Mouse (Mus musculus) neural tube, embryonic 12.5 days (tissue): Measurements from ENCODE around the gene Sit1. TPM values are rescaled to one million over a fixed set of nuclear protein-coding genes. Genes with fewer than 3 reads are reported as not detected.

ENCODE experiments used
- ATAC-seq: fragments of 200-750 bp; cut with Nextera tagmentation; 2 replicates; pipeline ENCODE4 v1.8.0; 2017; ENCODE audit warnings: low read depth, mild to moderate bottlenecking, moderate TSS enrichment, moderate library complexity; ENCODE audit not compliant: low FRiP score
- H3K27ac ChIP-seq: fragments of 300-500 bp; sonication (generic); 2 replicates; pipeline ENCODE4 v1.5.1; 2016
- H3K27me3 ChIP-seq: fragments of 300-500 bp; sonication (generic); replicated peaks from 2 replicates; pipeline ENCODE4 v1.6.1; 2016; ENCODE audit warnings: mild to moderate bottlenecking
- H3K36me3 ChIP-seq: fragments of 300-500 bp; sonication (generic); 2 replicates; pipeline ENCODE4 v1.6.1; 2016; ENCODE audit warnings: mild to moderate bottlenecking
- H3K4me1 ChIP-seq: fragments of 300-500 bp; sonication (generic); 2 replicates; pipeline ENCODE4 v1.6.1; 2016
- H3K4me2 ChIP-seq: fragments of 300-500 bp; sonication (generic); replicated peaks from 2 replicates; pipeline ENCODE4 v1.6.1; 2016; ENCODE audit warnings: mild to moderate bottlenecking
- H3K4me3 ChIP-seq: fragments of 300-500 bp; sonication (generic); 2 replicates; pipeline ENCODE4 v1.5.1; 2016
- H3K9ac ChIP-seq: fragments of 300-500 bp; sonication (generic); 2 replicates; pipeline ENCODE4 v1.6.1; 2016; ENCODE audit warnings: mild to moderate bottlenecking
- H3K9me3 ChIP-seq: fragments of 300-500 bp; sonication (generic); 2 replicates; pipeline ENCODE4 v1.6.1; 2016; ENCODE audit warnings: mild to moderate bottlenecking
- WGBS: fragments of 180-500 bp; shearing (Covaris S2); methylation state at CpG from one replicate; pipeline ENCODE4 v1.1.7; 2016; 5-methylcytosine and 5-hydroxymethylcytosine counted together
- polyA plus RNA-seq: library from polyadenylated mRNA; unstranded; fragments of >200 nt; fragmentation: Nextera tagmentation; extraction: Ambion mirVana; gene quantifications from 2 replicates; pipeline ENCODE4 v1.2.1, GENCODE M21; 2016

The Sit1 gene
- polyA plus RNA-seq, 1 experiment from 2014 or later = not detected

- Histone ChIP-seq H3K9me3 (no peaks in the 10 kb centered on the region), H3K4me2 (no peak overlapping the region), H3K9ac (no peak overlapping the region), H3K4me3 (no peak overlapping the region), H3K4me1 (no peaks in the 10 kb centered on the region), H3K36me3 (no peaks in the 10 kb centered on the region), H3K27me3 (peaks cover 2% of the 10 kb centered on the region; the same call in 1 of the 2 replicates), H3K27ac (no peak overlapping the region)
- WGBS = 81% methylated on average over 5 of the region's 5 CpGs
- ATAC-seq = no peak
Measured at GRCm38 (mm10) chr4:43480985-43481384, 2.5 kb downstream of the Sit1 start.

GRCm38 (mm10) chr4:43478906-43479832 is 4.4 kb downstream of the Sit1 start:
- H3K9ac ChIP-seq = no peak overlapping the region
- 50% methylated on average over 24 of the region's 24 CpGs for WGBS
- ATAC-seq = no peak

GRCm38 (mm10) chr4:43478534-43478858 is 5.0 kb downstream of the Sit1 start:
- H3K27ac ChIP-seq = no peak overlapping the region
- peak overlapping the region; percentile 24 for H3K4me3 ChIP-seq
- peak overlapping the region; percentile 51 for H3K4me2 ChIP-seq
- 56% methylated on average over 8 of the region's 8 CpGs for WGBS
- H3K9me3 ChIP-seq = no peaks in the 10 kb centered on the region
- H3K4me1 ChIP-seq = no peaks in the 10 kb centered on the region
- 0 out of 2 replicates have a peak overlapping the region, but pooled peaks have one; percentile 35 for H3K9ac ChIP-seq
- ATAC-seq = peak; percentile 56
- H3K27me3 ChIP-seq = peaks cover 2% of the 10 kb centered on the region; the same call in 1 of the 2 replicates
- no peaks in the 10 kb centered on the region for H3K36me3 ChIP-seq

More at GRCm38 (mm10) chr4:43478906-43479832, 4.4 kb downstream of the Sit1 start:
- Histone ChIP-seq H3K4me3 (no peak overlapping the region), H3K27ac (no peak overlapping the region), H3K4me1 (no peaks in the 10 kb centered on the region), H3K27me3 (peaks cover 2% of the 10 kb centered on the region; the same call in 1 of the 2 replicates), H3K4me2 (0 out of 2 replicates have a peak overlapping the region, but pooled peaks have one; percentile 51), H3K9me3 (no peaks in the 10 kb centered on the region), H3K36me3 (no peaks in the 10 kb centered on the region)

- H3K4me2 ChIP-seq = peak overlapping the region; percentile 51
- no peaks in the 10 kb centered on the region for H3K4me1 ChIP-seq
- ATAC-seq = peak; percentile 91
- H3K36me3 ChIP-seq = no peaks in the 10 kb centered on the region
- peak overlapping the region; percentile 24 for H3K4me3 ChIP-seq
- H3K27ac ChIP-seq = no peak overlapping the region
- H3K9me3 ChIP-seq = no peaks in the 10 kb centered on the region
- no peaks in the 10 kb centered on the region for H3K27me3 ChIP-seq
- H3K9ac ChIP-seq = 0 out of 2 replicates have a peak overlapping the region, but pooled peaks have one; percentile 35
- 17% methylated on average over 11 of the region's 11 CpGs for WGBS
Measured at GRCm38 (mm10) chr4:43477857-43478533, 5.5 kb downstream of the Sit1 start.

- Histone ChIP-seq H3K9me3 (no peaks in the 10 kb centered on the region), H3K27me3 (no peaks in the 10 kb centered on the region), H3K4me2 (no peak overlapping the region), H3K4me3 (no peak overlapping the region), H3K4me1 (no peaks in the 10 kb centered on the region), H3K9ac (no peak overlapping the region), H3K36me3 (no peaks in the 10 kb centered on the region), H3K27ac (no peak overlapping the region)
- 87% methylated on average over 6 of the region's 6 CpGs for WGBS
- ATAC-seq = no peak
Measured at GRCm38 (mm10) chr4:43476604-43477003, 6.9 kb downstream of the Sit1 start.

GRCm38 (mm10) chr4:43473636-43474035 is 9.9 kb downstream of the Sit1 start:
- H3K27me3 ChIP-seq = no peaks in the 10 kb centered on the region
- H3K36me3 ChIP-seq = no peaks in the 10 kb centered on the region
- H3K27ac ChIP-seq = no peak overlapping the region
- no peaks in the 10 kb centered on the region for H3K9me3 ChIP-seq
- H3K4me2 ChIP-seq = no peak overlapping the region
- ATAC-seq = no peak
- H3K9ac ChIP-seq = no peak overlapping the region
- H3K4me1 ChIP-seq = no peaks in the 10 kb centered on the region
- no peak overlapping the region for H3K4me3 ChIP-seq
- WGBS = 82% methylated on average over 1 of the region's 1 CpGs

GRCm38 (mm10) chr4:43470301-43470700 is 13.2 kb downstream of the Sit1 start:
- no peak overlapping the region for H3K9ac ChIP-seq
- H3K27me3 ChIP-seq = no peaks in the 10 kb centered on the region
- H3K27ac ChIP-seq = no peak overlapping the region
- H3K4me2 ChIP-seq = no peak overlapping the region
- no peaks in the 10 kb centered on the region for H3K4me1 ChIP-seq
- 92% methylated on average over 10 of the region's 10 CpGs for WGBS
- no peaks in the 10 kb centered on the region for H3K9me3 ChIP-seq
- ATAC-seq = no peak
- no peak overlapping the region for H3K4me3 ChIP-seq
- H3K36me3 ChIP-seq = no peaks in the 10 kb centered on the region

- H3K9ac ChIP-seq = no peak overlapping the region
- 89% methylated on average over 7 of the region's 7 CpGs for WGBS
- ATAC-seq = no peak
- no peaks in the 10 kb centered on the region for H3K36me3 ChIP-seq
- H3K4me2 ChIP-seq = no peak overlapping the region
- H3K4me1 ChIP-seq = no peaks in the 10 kb centered on the region
- no peak overlapping the region for H3K27ac ChIP-seq
- H3K9me3 ChIP-seq = no peaks in the 10 kb centered on the region
- H3K27me3 ChIP-seq = no peaks in the 10 kb centered on the region
- no peak overlapping the region for H3K4me3 ChIP-seq
Measured at GRCm38 (mm10) chr4:43466872-43467271, 16.7 kb downstream of the Sit1 start.

GRCm38 (mm10) chr4:43465935-43466334 is 17.6 kb downstream of the Sit1 start:
- no peaks in the 10 kb centered on the region for H3K36me3 ChIP-seq
- no peak overlapping the region for H3K27ac ChIP-seq
- H3K9me3 ChIP-seq = no peaks in the 10 kb centered on the region
- no peak overlapping the region for H3K9ac ChIP-seq
- H3K4me2 ChIP-seq = no peak overlapping the region
- no peaks in the 10 kb centered on the region for H3K27me3 ChIP-seq
- ATAC-seq = no peak
- no peaks in the 10 kb centered on the region for H3K4me1 ChIP-seq
- WGBS = 90% methylated on average over 6 of the region's 6 CpGs
- H3K4me3 ChIP-seq = no peak overlapping the region

GRCm38 (mm10) chr4:43463102-43463501 is 20.4 kb downstream of the Sit1 start:
- Histone ChIP-seq H3K27ac (no peak overlapping the region), H3K4me2 (no peak overlapping the region), H3K36me3 (no peaks in the 10 kb centered on the region), H3K9ac (no peak overlapping the region), H3K4me1 (no peaks in the 10 kb centered on the region), H3K9me3 (no peaks in the 10 kb centered on the region), H3K4me3 (no peak overlapping the region), H3K27me3 (no peaks in the 10 kb centered on the region)
- WGBS = 93% methylated on average over 5 of the region's 5 CpGs
- ATAC-seq = no peak

GRCm38 (mm10) chr4:43457124-43457523 is 26.4 kb downstream of the Sit1 start:
- no peaks in the 10 kb centered on the region for H3K36me3 ChIP-seq
- H3K9me3 ChIP-seq = no peaks in the 10 kb centered on the region
- no peak overlapping the region for H3K9ac ChIP-seq
- WGBS = 15% methylated on average over 8 of the region's 8 CpGs
- peaks cover 24% of the 10 kb centered on the region for H3K4me1 ChIP-seq
- H3K27me3 ChIP-seq = peaks cover 27% of the 10 kb centered on the region; the same call in 1 of the 2 replicates
- H3K4me3 ChIP-seq = no peak overlapping the region
- no peak overlapping the region for H3K4me2 ChIP-seq
- no peak overlapping the region for H3K27ac ChIP-seq
- no peak for ATAC-seq

GRCm38 (mm10) chr4:43456470-43456869 is 27.1 kb downstream of the Sit1 start:
- H3K27me3 ChIP-seq = peaks cover 29% of the 10 kb centered on the region; the same call in 1 of the 2 replicates
- H3K4me2 ChIP-seq = no peak overlapping the region
- no peak overlapping the region for H3K9ac ChIP-seq
- ATAC-seq = no peak
- 29% methylated on average over 4 of the region's 4 CpGs for WGBS
- peaks cover 24% of the 10 kb centered on the region for H3K4me1 ChIP-seq
- H3K4me3 ChIP-seq = no peak overlapping the region
- H3K36me3 ChIP-seq = no peaks in the 10 kb centered on the region
- H3K27ac ChIP-seq = no peak overlapping the region
- no peaks in the 10 kb centered on the region for H3K9me3 ChIP-seq
